Mouse (Mus musculus) brain, embryonic 14.5 days (tissue): Measurements from ENCODE around the gene Nipsnap3b.

ENCODE experiments used
- CTCF ChIP-seq: fragments of 200-500 bp; IDR thresholded peaks from 2 replicates; pipeline ENCODE4 v1.5.1; 2012; ENCODE audit warnings: inconsistent platforms, mild to moderate bottlenecking, moderate library complexity, borderline replicate concordance; ENCODE audit not compliant: insufficient read depth, insufficient read length; ENCODE audit errors: extremely low read depth
- POLR2A ChIP-seq: fragments of 200-500 bp; IDR thresholded peaks from 2 replicates; pipeline ENCODE4 v1.6.1; 2012; ENCODE audit warnings: mild to moderate bottlenecking, inconsistent platforms, borderline replicate concordance; ENCODE audit not compliant: poor library complexity, insufficient read depth, insufficient read length, severe bottlenecking; ENCODE audit errors: extremely low read depth

- no peak for TF ChIP-seq CTCF
- TF ChIP-seq POLR2A, result no peak
Observed at GRCm38 (mm10) chr4:53000154-53000553, 11.5 kb upstream of the Nipsnap3b start.
